Mouse (Mus musculus): Measurements from ENCODE around the gene Rufy1. TPM values are rescaled to one million over a fixed set of nuclear protein-coding genes. Genes with fewer than 3 reads are reported as not detected.
A peak's percentile ranks its signal among the peaks of the same experiment; 100 is the strongest.

Rufy1 gene
- total and polyA plus RNA-seq, 2 experiments from 2014 or later = 11.3 to 19.9 TPM

- WGBS = 76% methylated on average over 11 of the region's 11 CpGs
- DNase-seq (ENCODE audit: low spot score) (no peak), ATAC-seq (ENCODE audit: low FRiP score) (no peak)
- H3K4me1 ChIP-seq (ENCODE audit: insufficient read depth, low read length) = no peaks in the 10 kb centered on the region
- 0 out of 2 replicates have a peak, but pooled peaks cover 6% of the 10 kb centered on the region for H3K9me3 ChIP-seq (ENCODE audit: low read length)
- H3K27me3 ChIP-seq (ENCODE audit: insufficient read depth, low read length) = no peaks in the 10 kb centered on the region
- TF ChIP-seq CTCF (IDR thresholded peaks at IDR 0.05) = no peak
- H3K36me3 ChIP-seq (ENCODE audit: insufficient read depth, low read length) = no peaks in the 10 kb centered on the region
- H3K4me3 ChIP-seq (ENCODE audit: low read depth, low read length) = no peak overlapping the region
- H3K4me2 ChIP-seq (ENCODE audit: low read depth, low read length, poor library complexity, severe bottlenecking) = no peak overlapping the region
- H3K27ac ChIP-seq (ENCODE audit: low read depth, low read length) = no peak overlapping the region
- H3K9ac ChIP-seq (replicated peaks; ENCODE audit: low read length, poor library complexity, severe bottlenecking) = no peak overlapping the region
Measured at GRCm38 (mm10) chr11:50472161-50472939, 41.4 kb upstream of the Rufy1 start.

- ATAC-seq (ENCODE audit: low FRiP score) (no peak), DNase-seq (ENCODE audit: low spot score) (no peak)
- no peak for TF ChIP-seq CTCF (IDR thresholded peaks at IDR 0.05)
- H3K4me3 ChIP-seq (ENCODE audit: low read depth, low read length) = no peak overlapping the region
- 80% methylated on average over 7 of the region's 7 CpGs for WGBS
- H3K4me1 ChIP-seq (ENCODE audit: insufficient read depth, low read length) = 0 out of 2 replicates have a peak, but pooled peaks cover 9% of the 10 kb centered on the region
- no peak overlapping the region for H3K4me2 ChIP-seq (ENCODE audit: low read depth, low read length, poor library complexity, severe bottlenecking)
- H3K9me3 ChIP-seq (ENCODE audit: low read length) = no peaks in the 10 kb centered on the region
- no peak overlapping the region for H3K9ac ChIP-seq (replicated peaks; ENCODE audit: low read length, poor library complexity, severe bottlenecking)
- H3K27ac ChIP-seq (ENCODE audit: low read depth, low read length) = no peak overlapping the region
- no peaks in the 10 kb centered on the region for H3K36me3 ChIP-seq (ENCODE audit: insufficient read depth, low read length)
- no peaks in the 10 kb centered on the region for H3K27me3 ChIP-seq (ENCODE audit: insufficient read depth, low read length)
Measured at GRCm38 (mm10) chr11:50461481-50461880, 30.6 kb upstream of the Rufy1 start.

- H3K4me2 ChIP-seq (ENCODE audit: low read depth, low read length, poor library complexity, severe bottlenecking) = no peak overlapping the region
- no peak overlapping the region for H3K9ac ChIP-seq (replicated peaks; ENCODE audit: low read length, poor library complexity, severe bottlenecking)
- WGBS = 64% methylated on average over 2 of the region's 2 CpGs
- TF ChIP-seq CTCF (IDR thresholded peaks at IDR 0.05) = no peak
- no peak overlapping the region for H3K27ac ChIP-seq (ENCODE audit: low read depth, low read length)
- no peaks in the 10 kb centered on the region for H3K9me3 ChIP-seq (ENCODE audit: low read length)
- H3K4me1 ChIP-seq (ENCODE audit: insufficient read depth, low read length) = 0 out of 2 replicates have a peak, but pooled peaks cover 9% of the 10 kb centered on the region
- H3K4me3 ChIP-seq (ENCODE audit: low read depth, low read length) = no peak overlapping the region
- ATAC-seq (ENCODE audit: low FRiP score) = no peak
- H3K27me3 ChIP-seq (ENCODE audit: insufficient read depth, low read length) = no peaks in the 10 kb centered on the region
- DNase-seq (ENCODE audit: low spot score) = no peak
- H3K36me3 ChIP-seq (ENCODE audit: insufficient read depth, low read length) = no peaks in the 10 kb centered on the region
Measured at GRCm38 (mm10) chr11:50459250-50459649, 28.3 kb upstream of the Rufy1 start.

GRCm38 (mm10) chr11:50457111-50457911, 26.4 kb upstream of the Rufy1 start:
- 6% methylated on average over 26 of the region's 26 CpGs for WGBS
- Histone ChIP-seq H3K9me3 (ENCODE audit: low read length) (no peaks in the 10 kb centered on the region), H3K27me3 (ENCODE audit: insufficient read depth, low read length) (no peaks in the 10 kb centered on the region), H3K4me1 (ENCODE audit: insufficient read depth, low read length) (0 out of 2 replicates have a peak, but pooled peaks cover 9% of the 10 kb centered on the region), H3K36me3 (ENCODE audit: insufficient read depth, low read length) (no peaks in the 10 kb centered on the region), H3K4me2 (ENCODE audit: low read depth, low read length, poor library complexity, severe bottlenecking) (peak overlapping the region; percentile 36), H3K27ac (ENCODE audit: low read depth, low read length) (no peak overlapping the region), H3K9ac (replicated peaks; ENCODE audit: low read length, poor library complexity, severe bottlenecking) (no peak overlapping the region), H3K4me3 (ENCODE audit: low read depth, low read length) (no peak overlapping the region)
- ATAC-seq (ENCODE audit: low FRiP score) = no peak
- peak; percentile 56 for DNase-seq (ENCODE audit: low spot score)
- no peak for TF ChIP-seq CTCF (IDR thresholded peaks at IDR 0.05)

GRCm38 (mm10) chr11:50456455-50456854, 25.5 kb upstream of the Rufy1 start:
- Histone ChIP-seq H3K4me2 (ENCODE audit: low read depth, low read length, poor library complexity, severe bottlenecking) (no peak overlapping the region), H3K4me1 (ENCODE audit: insufficient read depth, low read length) (0 out of 2 replicates have a peak, but pooled peaks cover 9% of the 10 kb centered on the region), H3K4me3 (ENCODE audit: low read depth, low read length) (no peak overlapping the region), H3K9ac (replicated peaks; ENCODE audit: low read length, poor library complexity, severe bottlenecking) (no peak overlapping the region), H3K27me3 (ENCODE audit: insufficient read depth, low read length) (no peaks in the 10 kb centered on the region), H3K27ac (ENCODE audit: low read depth, low read length) (no peak overlapping the region), H3K9me3 (ENCODE audit: low read length) (no peaks in the 10 kb centered on the region), H3K36me3 (ENCODE audit: insufficient read depth, low read length) (no peaks in the 10 kb centered on the region)
- ATAC-seq (ENCODE audit: low FRiP score) (no peak), DNase-seq (ENCODE audit: low spot score) (no peak)
- WGBS = 32% methylated on average over 7 of the region's 7 CpGs
- no peak for TF ChIP-seq CTCF (IDR thresholded peaks at IDR 0.05)

- H3K9me3 ChIP-seq (ENCODE audit: low read length) = no peaks in the 10 kb centered on the region
- H3K36me3 ChIP-seq (ENCODE audit: insufficient read depth, low read length) = no peaks in the 10 kb centered on the region
- H3K4me3 ChIP-seq (ENCODE audit: low read depth, low read length) = no peak overlapping the region
- H3K9ac ChIP-seq (replicated peaks; ENCODE audit: low read length, poor library complexity, severe bottlenecking) = no peak overlapping the region
- H3K4me1 ChIP-seq (ENCODE audit: insufficient read depth, low read length) = 0 out of 2 replicates have a peak, but pooled peaks cover 9% of the 10 kb centered on the region
- H3K27ac ChIP-seq (ENCODE audit: low read depth, low read length) = no peak overlapping the region
- no peak for TF ChIP-seq CTCF (IDR thresholded peaks at IDR 0.05)
- ATAC-seq (ENCODE audit: low FRiP score) (no peak), DNase-seq (ENCODE audit: low spot score) (no peak)
- H3K4me2 ChIP-seq (ENCODE audit: low read depth, low read length, poor library complexity, severe bottlenecking) = no peak overlapping the region
- WGBS = 31% methylated on average over 6 of the region's 6 CpGs
- H3K27me3 ChIP-seq (ENCODE audit: insufficient read depth, low read length) = no peaks in the 10 kb centered on the region
Measured at GRCm38 (mm10) chr11:50454934-50455333, 24.0 kb upstream of the Rufy1 start.
